Mouse (Mus musculus) limb, embryonic 11.5 days (tissue): ENCODE data around the gene Pqbp1. TPM values are rescaled to one million over a fixed set of nuclear protein-coding genes. Genes with fewer than 3 reads are reported as not detected.
A peak's percentile ranks its signal among the peaks of the same experiment; 100 is the strongest.

Source experiments
- ATAC-seq: fragments of 200-750 bp; cut with Nextera tagmentation; 2 replicates; pipeline ENCODE4 v1.8.0; 2017; ENCODE audit warnings: low read depth; ENCODE audit not compliant: insufficient number of reproducible peaks, low FRiP score, low TSS enrichment
- DNase-seq: peaks from one replicate; pipeline ENCODE4 v3.0.0-alpha.2; 2015; ENCODE audit warnings: low spot score
- H3K27ac ChIP-seq: fragments of 300-500 bp; sonication (generic); replicated peaks from 2 replicates; pipeline ENCODE4 v1.5.1; 2014; ENCODE audit warnings: low read depth, mild to moderate bottlenecking, low read length
- H3K27me3 ChIP-seq: fragments of 300-500 bp; sonication (generic); 2 replicates; pipeline ENCODE4 v1.6.1; 2014; ENCODE audit warnings: mild to moderate bottlenecking, low read length, mixed read lengths; ENCODE audit not compliant: control insufficient read depth, insufficient read depth
- H3K36me3 ChIP-seq: fragments of 300-500 bp; sonication (generic); 2 replicates; pipeline ENCODE4 v1.6.1; 2014; ENCODE audit warnings: mild to moderate bottlenecking, low read length, moderate library complexity, mixed read lengths; ENCODE audit not compliant: control insufficient read depth, insufficient read depth
- H3K4me1 ChIP-seq: fragments of 300-500 bp; sonication (generic); 2 replicates; pipeline ENCODE4 v1.6.1; 2014; ENCODE audit warnings: low read length, mixed read lengths; ENCODE audit not compliant: control insufficient read depth, insufficient read depth
- H3K4me2 ChIP-seq: fragments of 300-500 bp; sonication (generic); 2 replicates; pipeline ENCODE4 v1.6.1; 2014; ENCODE audit warnings: low read depth, mild to moderate bottlenecking, moderate library complexity; ENCODE audit not compliant: severe bottlenecking
- H3K4me3 ChIP-seq: fragments of 300-500 bp; sonication (generic); 2 replicates; pipeline ENCODE4 v1.5.1; 2014; ENCODE audit warnings: low read depth, low read length
- H3K9ac ChIP-seq: fragments of 300-500 bp; sonication (generic); 2 replicates; pipeline ENCODE4 v1.6.1; 2014; ENCODE audit warnings: mild to moderate bottlenecking, low read length
- H3K9me3 ChIP-seq: fragments of 300-500 bp; sonication (generic); 2 replicates; pipeline ENCODE4 v1.6.1; 2016; ENCODE audit warnings: low read length; ENCODE audit not compliant: control insufficient read depth
- WGBS: fragments of 180-500 bp; shearing (Covaris S2); extraction: QIAGEN DNeasy Blood & Tissue Kit; methylation state at CpG from one replicate; pipeline ENCODE4 v1.1.7; 2014; 5-methylcytosine and 5-hydroxymethylcytosine counted together
- polyA plus RNA-seq: library from polyadenylated mRNA; unstranded; fragments of >200 nt; fragmentation: Nextera tagmentation; extraction: Ambion mirVana; gene quantifications from 2 replicates; pipeline ENCODE4 v1.2.1, GENCODE M21; 2014

Pqbp1 gene
- polyA plus RNA-seq, 1 experiment from 2014 or later = 137 TPM

- no peak for ATAC-seq
- Histone ChIP-seq H3K27ac (no peak overlapping the region), H3K36me3 (no peaks in the 10 kb centered on the region), H3K4me2 (no peak overlapping the region), H3K4me3 (no peak overlapping the region), H3K27me3 (no peaks in the 10 kb centered on the region), H3K9me3 (no peaks in the 10 kb centered on the region), H3K9ac (no peak overlapping the region), H3K4me1 (no peaks in the 10 kb centered on the region)
- WGBS = 73% methylated on average over 2 of the region's 2 CpGs
- no peak for DNase-seq
Observed at GRCm38 (mm10) chrX:7868506-7868905, 30.6 kb downstream of the Pqbp1 start.

DNA sequence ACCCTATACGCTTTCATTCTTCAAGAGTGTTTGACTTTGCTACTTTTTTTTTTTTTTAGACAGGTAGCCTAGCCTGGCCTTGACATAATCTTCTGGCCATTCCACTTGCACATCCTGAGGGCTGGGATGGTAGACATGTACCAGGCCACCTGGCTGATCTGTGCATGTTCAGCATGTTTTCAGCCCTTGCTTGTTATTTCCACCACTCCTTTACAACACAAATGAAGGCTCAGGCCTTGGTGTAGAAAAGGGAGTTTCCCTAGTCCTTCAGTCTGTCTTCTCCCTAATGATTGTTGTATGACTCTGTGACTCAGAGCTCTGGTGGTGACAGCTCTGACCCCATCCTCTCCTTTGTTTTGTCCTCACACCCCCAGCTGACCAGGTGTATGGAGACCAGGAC, 31.9 kb downstream of the Pqbp1 start:
- Histone ChIP-seq H3K9me3 (no peaks in the 10 kb centered on the region), H3K27me3 (no peaks in the 10 kb centered on the region), H3K4me3 (no peak overlapping the region), H3K27ac (no peak overlapping the region), H3K36me3 (no peaks in the 10 kb centered on the region), H3K9ac (no peak overlapping the region), H3K4me2 (no peak overlapping the region), H3K4me1 (no peaks in the 10 kb centered on the region)
- ATAC-seq = no peak
- no peak for DNase-seq
- 100% methylated on average over 1 of the region's 1 CpGs for WGBS

DNA sequence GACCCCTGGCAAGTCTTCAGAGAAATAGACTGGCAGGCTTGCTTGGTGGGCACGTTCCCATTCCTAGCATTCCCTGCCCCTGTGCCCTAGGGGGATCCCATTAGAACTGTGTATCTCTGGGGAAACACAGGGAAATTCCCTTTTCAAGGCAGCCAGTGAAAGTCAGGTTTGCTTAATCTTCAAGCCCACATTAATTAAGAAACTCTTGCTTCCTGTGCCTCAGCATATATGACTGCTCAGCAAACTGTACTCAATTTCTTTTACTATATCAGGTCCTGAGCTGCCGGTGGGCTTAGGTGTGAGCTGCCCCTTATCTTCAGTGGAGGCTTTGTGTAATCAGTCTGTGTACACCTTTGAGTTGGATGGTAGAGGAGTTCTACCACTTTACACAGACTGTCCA, 33.3 kb downstream of the Pqbp1 start:
- DNase-seq (no peak), ATAC-seq (no peak)
- no peaks in the 10 kb centered on the region for H3K27me3 ChIP-seq
- no peak overlapping the region for H3K27ac ChIP-seq
- no peaks in the 10 kb centered on the region for H3K9me3 ChIP-seq
- H3K9ac ChIP-seq = no peak overlapping the region
- H3K4me2 ChIP-seq = no peak overlapping the region
- no peak overlapping the region for H3K4me3 ChIP-seq
- H3K36me3 ChIP-seq = no peaks in the 10 kb centered on the region
- H3K4me1 ChIP-seq = no peaks in the 10 kb centered on the region
- WGBS = 71% methylated on average over 2 of the region's 2 CpGs

GRCm38 (mm10) chrX:7865343-7865742, 33.7 kb downstream of the Pqbp1 start:
- H3K27ac ChIP-seq = no peak overlapping the region
- H3K4me3 ChIP-seq = no peak overlapping the region
- no peaks in the 10 kb centered on the region for H3K4me1 ChIP-seq
- no peak overlapping the region for H3K4me2 ChIP-seq
- DNase-seq = no peak
- WGBS = 70% methylated on average over 2 of the region's 2 CpGs
- H3K9ac ChIP-seq = no peak overlapping the region
- no peak for ATAC-seq
- no peaks in the 10 kb centered on the region for H3K9me3 ChIP-seq
- no peaks in the 10 kb centered on the region for H3K27me3 ChIP-seq
- H3K36me3 ChIP-seq = no peaks in the 10 kb centered on the region

DNA sequence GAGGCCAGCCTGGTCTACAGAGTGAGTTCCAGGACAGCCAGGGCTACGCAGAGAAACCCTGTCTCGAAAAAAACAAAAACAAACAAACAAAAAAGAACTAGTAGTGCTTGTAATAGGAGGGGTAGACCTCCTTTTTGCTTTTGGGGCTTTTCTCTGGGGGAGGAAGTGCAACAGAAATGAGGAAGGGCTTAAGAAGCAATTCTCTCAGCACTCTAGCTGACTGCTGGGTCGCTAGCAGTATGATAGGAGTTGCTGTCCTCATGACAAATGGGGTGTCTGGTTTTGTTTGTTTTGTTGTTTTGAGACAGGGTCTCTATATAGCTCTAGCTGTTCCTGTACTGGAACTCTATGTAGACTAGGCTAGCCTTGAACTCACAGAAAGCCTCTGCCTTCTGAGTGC, 34.5 kb downstream of the Pqbp1 start:
- Histone ChIP-seq H3K4me1 (no peaks in the 10 kb centered on the region), H3K9me3 (no peaks in the 10 kb centered on the region), H3K4me3 (no peak overlapping the region), H3K36me3 (no peaks in the 10 kb centered on the region), H3K4me2 (no peak overlapping the region), H3K27ac (no peak overlapping the region), H3K9ac (no peak overlapping the region), H3K27me3 (no peaks in the 10 kb centered on the region)
- ATAC-seq (no peak), DNase-seq (no peak)
- whole genome bisulfite sequencing = 86% methylated on average over 3 of the region's 3 CpGs

DNA sequence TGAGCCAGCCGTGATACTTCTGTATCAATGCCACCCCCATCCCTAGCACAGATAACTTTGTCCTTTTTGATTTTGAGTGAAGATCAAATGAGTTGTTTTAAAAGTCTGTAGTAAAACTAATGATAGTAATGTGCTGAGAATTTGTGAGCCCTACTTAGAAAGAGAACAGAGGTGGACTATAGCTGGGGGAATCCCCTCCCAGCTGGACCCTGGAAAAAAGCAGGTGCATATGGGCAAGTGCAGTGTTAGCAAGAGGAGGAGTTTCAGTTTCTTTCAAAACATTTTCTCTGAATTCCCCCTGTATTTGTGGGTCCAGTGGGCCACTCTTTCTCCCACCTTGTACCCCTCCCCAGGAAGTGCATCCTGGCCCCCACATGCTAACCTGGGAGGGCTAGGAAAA, 35.9 kb downstream of the Pqbp1 start:
- no peak for ATAC-seq
- no peak overlapping the region for H3K9ac ChIP-seq
- H3K27ac ChIP-seq = no peak overlapping the region
- H3K4me1 ChIP-seq = no peaks in the 10 kb centered on the region
- WGBS = 79% methylated on average over 1 of the region's 1 CpGs
- no peak overlapping the region for H3K4me3 ChIP-seq
- no peak overlapping the region for H3K4me2 ChIP-seq
- H3K9me3 ChIP-seq = no peaks in the 10 kb centered on the region
- H3K27me3 ChIP-seq = no peaks in the 10 kb centered on the region
- no peaks in the 10 kb centered on the region for H3K36me3 ChIP-seq
- no peak for DNase-seq

DNA sequence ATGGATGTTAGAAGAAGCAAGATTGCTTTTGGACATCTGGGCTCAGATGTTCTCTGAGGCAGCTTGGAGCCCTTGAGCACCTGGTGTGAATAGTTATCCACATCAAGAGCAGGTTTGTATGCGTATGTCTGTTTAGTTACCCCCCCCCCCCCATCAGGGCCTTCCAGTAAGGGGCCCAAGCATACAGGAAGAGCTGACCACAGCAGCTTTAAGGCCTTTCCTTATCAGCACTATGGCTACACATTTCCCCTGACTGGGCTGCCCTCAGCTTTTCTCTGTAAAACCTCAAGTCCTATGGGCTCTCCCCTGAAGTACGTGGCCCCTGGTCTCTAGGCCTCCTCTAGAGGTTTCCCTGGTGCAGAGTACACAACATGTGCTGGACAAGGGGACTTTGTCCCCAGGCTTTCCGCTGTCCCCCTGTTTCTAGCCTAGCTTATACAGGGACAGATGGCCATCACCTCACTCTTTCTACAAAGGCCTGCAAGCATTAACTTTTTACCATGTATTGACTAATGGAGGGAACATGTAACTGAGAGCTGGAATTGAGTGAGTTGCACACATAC, 39.8 kb downstream of the Pqbp1 start:
- no peaks in the 10 kb centered on the region for H3K27me3 ChIP-seq
- H3K4me3 ChIP-seq = no peak overlapping the region
- no peak overlapping the region for H3K9ac ChIP-seq
- 83% methylated on average over 3 of the region's 3 CpGs for WGBS
- H3K4me2 ChIP-seq = no peak overlapping the region
- no peak overlapping the region for H3K27ac ChIP-seq
- ATAC-seq (no peak), DNase-seq (no peak)
- no peaks in the 10 kb centered on the region for H3K9me3 ChIP-seq
- no peaks in the 10 kb centered on the region for H3K4me1 ChIP-seq
- no peaks in the 10 kb centered on the region for H3K36me3 ChIP-seq

- ATAC-seq (no peak), DNase-seq (peak; percentile 23)
- H3K9me3 ChIP-seq = no peaks in the 10 kb centered on the region
- no peak overlapping the region for H3K27ac ChIP-seq
- H3K9ac ChIP-seq = no peak overlapping the region
- no peaks in the 10 kb centered on the region for H3K4me1 ChIP-seq
- H3K36me3 ChIP-seq = no peaks in the 10 kb centered on the region
- WGBS = 64% methylated on average over 2 of the region's 2 CpGs
- H3K4me2 ChIP-seq = no peak overlapping the region
- no peaks in the 10 kb centered on the region for H3K27me3 ChIP-seq
- H3K4me3 ChIP-seq = no peak overlapping the region
Observed at GRCm38 (mm10) chrX:7854578-7854977, 44.5 kb downstream of the Pqbp1 start.

GRCm38 (mm10) chrX:7847845-7848244, 51.2 kb downstream of the Pqbp1 start:
- DNase-seq = no peak

More at GRCm38 (mm10) chrX:7847845-7848244, 51.2 kb downstream of the Pqbp1 start:
- no peaks in the 10 kb centered on the region for H3K9me3 ChIP-seq
- no peaks in the 10 kb centered on the region for H3K4me1 ChIP-seq
- H3K36me3 ChIP-seq = no peaks in the 10 kb centered on the region
- H3K4me3 ChIP-seq = no peak overlapping the region
- ATAC-seq = no peak
- no peak overlapping the region for H3K9ac ChIP-seq
- H3K27ac ChIP-seq = no peak overlapping the region
- no peak overlapping the region for H3K4me2 ChIP-seq
- H3K27me3 ChIP-seq = no peaks in the 10 kb centered on the region
- WGBS = 83% methylated on average over 2 of the region's 2 CpGs
